Mouse (Mus musculus) heart, embryonic 12.5 days (tissue): ENCODE results near the gene Urod. TPM values are rescaled to one million over a fixed set of nuclear protein-coding genes. Genes with fewer than 3 reads are reported as not detected.

Experiments used
- ATAC-seq: fragments of 200-750 bp; cut with Nextera tagmentation; 2 replicates; pipeline ENCODE4 v1.8.0; 2017; ENCODE audit warnings: moderate TSS enrichment, moderate library complexity; ENCODE audit not compliant: insufficient number of reproducible peaks, low FRiP score
- H3K27ac ChIP-seq: fragments of 300-500 bp; sonication (generic); 2 replicates; pipeline ENCODE4 v1.5.1; 2016; ENCODE audit warnings: mild to moderate bottlenecking, moderate library complexity; ENCODE audit not compliant: poor library complexity, severe bottlenecking
- H3K27me3 ChIP-seq: fragments of 300-500 bp; sonication (generic); replicated peaks from 2 replicates; pipeline ENCODE4 v1.6.1; 2016; ENCODE audit warnings: mild to moderate bottlenecking, moderate library complexity
- H3K36me3 ChIP-seq: fragments of 300-500 bp; sonication (generic); 2 replicates; pipeline ENCODE4 v1.6.1; 2016; ENCODE audit warnings: mild to moderate bottlenecking, moderate library complexity
- H3K4me1 ChIP-seq: fragments of 300-500 bp; sonication (generic); replicated peaks from 2 replicates; pipeline ENCODE4 v1.6.1; 2016; ENCODE audit warnings: mild to moderate bottlenecking
- H3K4me2 ChIP-seq: fragments of 300-500 bp; sonication (generic); 2 replicates; pipeline ENCODE4 v1.6.1; 2016; ENCODE audit warnings: mild to moderate bottlenecking, moderate library complexity
- H3K4me3 ChIP-seq: fragments of 300-500 bp; sonication (generic); 2 replicates; pipeline ENCODE4 v1.5.1; 2016; ENCODE audit warnings: mild to moderate bottlenecking
- H3K9ac ChIP-seq: fragments of 300-500 bp; sonication (generic); 2 replicates; pipeline ENCODE4 v1.6.1; 2016; ENCODE audit warnings: mild to moderate bottlenecking, moderate library complexity
- H3K9me3 ChIP-seq: fragments of 300-500 bp; sonication (generic); replicated peaks from 2 replicates; pipeline ENCODE4 v1.6.1; 2016; ENCODE audit warnings: mild to moderate bottlenecking, moderate library complexity
- WGBS: fragments of 180-500 bp; shearing (Covaris S2); methylation state at CpG from one replicate; pipeline ENCODE4 v1.1.7; 2016; 5-methylcytosine and 5-hydroxymethylcytosine counted together
- polyA plus RNA-seq: library from polyadenylated mRNA; unstranded; fragments of >200 nt; fragmentation: Nextera tagmentation; extraction: Ambion mirVana; gene quantifications from 2 replicates; pipeline ENCODE4 v1.2.1, GENCODE M21; 2016

Gene Urod
- polyA plus RNA-seq: 90.9 and 92.2 TPM in 2 replicates

DNA sequence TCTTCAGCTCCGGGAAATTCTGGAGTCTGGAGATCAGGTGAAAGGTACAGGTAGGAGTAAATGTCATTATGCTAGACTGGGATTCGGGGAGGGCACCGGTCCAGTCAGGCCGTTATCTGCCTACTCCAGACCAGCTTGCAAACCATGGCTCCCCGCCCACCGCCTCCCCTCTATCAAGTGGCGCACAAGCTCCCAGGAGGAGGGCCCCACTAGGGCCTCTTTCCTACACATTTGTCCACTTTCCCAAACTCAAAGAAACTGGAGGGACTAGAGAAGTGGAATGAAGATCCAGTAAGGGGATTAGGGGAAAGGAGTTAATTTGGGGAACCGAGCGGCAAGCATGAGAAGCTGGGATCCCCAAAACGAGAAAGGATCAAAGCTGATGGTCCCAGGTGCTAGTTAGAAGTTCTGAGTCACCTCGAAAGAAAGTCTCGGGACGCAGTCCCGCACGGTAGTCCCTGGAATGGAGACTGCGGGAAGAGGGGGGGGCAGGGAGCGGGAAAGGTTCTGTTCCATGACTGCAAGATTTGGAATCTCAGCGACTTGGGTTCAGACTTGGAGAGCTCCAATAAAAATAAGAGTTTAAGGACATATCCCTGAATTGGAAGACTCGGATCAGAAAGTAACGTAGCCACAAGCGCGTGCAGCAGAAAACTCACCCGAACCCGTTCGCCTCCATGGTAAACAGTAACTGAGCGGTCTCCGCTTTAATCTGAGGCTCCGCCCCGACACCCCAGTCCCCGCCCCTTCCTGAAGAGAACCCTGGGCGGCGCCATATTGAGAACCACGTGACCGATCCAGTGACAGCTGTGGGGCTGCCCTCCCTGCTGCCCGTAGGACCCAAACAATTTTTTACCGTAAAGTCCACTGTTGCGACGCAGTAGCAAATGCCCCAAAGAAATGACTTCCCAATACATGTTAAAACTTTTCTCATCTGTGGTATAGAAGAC is at the start of gene Urod:
Gene Urod (minus strand): TSS at position 742 of the 950 bp plus-strand sequence.
- Histone ChIP-seq H3K36me3 (peaks cover 30% of the 10 kb centered on the region), H3K4me3 (peak within 1 kb of the TSS; percentile 87), H3K27me3 (no peaks in the 10 kb centered on the region), H3K4me1 (peaks cover 22% of the 10 kb centered on the region), H3K4me2 (peak within 1 kb of the TSS; percentile 97), H3K9me3 (no peaks in the 10 kb centered on the region), H3K9ac (peak within 1 kb of the TSS; percentile 85), H3K27ac (peak within 1 kb of the TSS; percentile 77)
- WGBS: 1% methylated on average over 38 of the region's 38 CpGs
- peak; percentile 94 for ATAC-seq

DNA sequence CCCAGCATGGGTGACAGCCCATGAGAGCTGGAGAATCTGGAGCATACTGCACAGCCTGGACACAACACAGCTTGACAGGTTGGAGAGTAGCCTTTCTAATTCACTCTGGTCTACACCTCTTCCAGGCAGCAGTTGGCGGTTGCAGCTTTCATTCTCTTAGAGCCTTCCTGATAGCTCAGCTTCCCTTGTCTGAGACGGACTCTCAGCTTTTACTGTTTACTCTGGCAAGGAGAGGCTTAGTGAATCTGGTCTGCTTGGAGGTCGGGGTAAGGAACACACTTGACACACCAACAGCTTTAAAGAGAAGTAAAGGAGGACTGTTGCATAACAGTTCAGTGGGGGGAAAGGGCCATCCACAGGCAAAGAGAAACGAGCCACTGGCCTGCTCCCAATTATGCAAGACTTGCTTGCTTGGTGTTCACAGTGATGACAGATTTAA is 47.1 kb upstream of the Urod start:
- H3K9ac ChIP-seq: no peak overlapping the region
- H3K4me3 ChIP-seq: no peak overlapping the region
- peak; percentile 36; the same call in 1 of the 2 replicates for ATAC-seq
- H3K27ac ChIP-seq: no peak overlapping the region
- no peaks in the 10 kb centered on the region for H3K9me3 ChIP-seq
- H3K36me3 ChIP-seq: peaks cover 13% of the 10 kb centered on the region; the same call in 1 of the 2 replicates
- WGBS: 43% methylated on average over 4 of the region's 4 CpGs
- no peaks in the 10 kb centered on the region for H3K27me3 ChIP-seq
- 0 out of 2 replicates have a peak, but pooled peaks cover 8% of the 10 kb centered on the region for H3K4me1 ChIP-seq
- no peak overlapping the region for H3K4me2 ChIP-seq

DNA sequence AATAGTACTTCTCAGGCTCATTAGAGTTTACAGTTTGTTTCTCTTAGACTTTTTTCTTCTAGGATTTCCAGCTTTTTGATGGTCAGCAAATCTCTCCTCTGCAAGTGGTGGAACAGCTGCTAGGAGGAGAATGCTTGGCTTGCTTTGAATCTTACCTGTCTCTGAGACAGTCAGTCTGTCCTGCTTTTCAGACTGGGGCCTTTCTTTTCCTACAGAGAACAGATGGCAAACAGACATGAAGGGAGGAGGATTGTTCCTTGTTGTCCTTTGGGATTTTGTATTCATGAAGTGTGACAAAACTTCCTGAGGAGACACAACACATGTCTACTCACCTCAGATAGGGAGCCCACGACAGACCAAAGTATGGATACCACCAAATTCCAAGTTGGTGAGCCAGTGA is 46.6 kb upstream of the Urod start:
- Histone ChIP-seq H3K4me1 (0 out of 2 replicates have a peak, but pooled peaks cover 8% of the 10 kb centered on the region), H3K27ac (no peak overlapping the region), H3K4me3 (no peak overlapping the region), H3K9ac (no peak overlapping the region), H3K4me2 (no peak overlapping the region), H3K9me3 (no peaks in the 10 kb centered on the region), H3K27me3 (no peaks in the 10 kb centered on the region), H3K36me3 (peaks cover 8% of the 10 kb centered on the region)
- WGBS: 45% methylated on average over 1 of the region's 1 CpGs
- ATAC-seq: no peak

GRCm38 (mm10) chr4:117039925-117040687 is 45.9 kb upstream of the Urod start:
- Histone ChIP-seq H3K4me1 (peaks cover 8% of the 10 kb centered on the region; the same call in 1 of the 2 replicates), H3K36me3 (peaks cover 5% of the 10 kb centered on the region), H3K9me3 (no peaks in the 10 kb centered on the region), H3K4me2 (no peak overlapping the region), H3K27me3 (no peaks in the 10 kb centered on the region), H3K27ac (peak overlapping the region; percentile 51; the same call in 1 of the 2 replicates), H3K4me3 (no peak overlapping the region), H3K9ac (no peak overlapping the region)
- no peak for ATAC-seq
- 68% methylated on average over 9 of the region's 9 CpGs for WGBS

GRCm38 (mm10) chr4:117031105-117031504 is 36.9 kb upstream of the Urod start:
- 90% methylated on average over 1 of the region's 1 CpGs for WGBS
- Histone ChIP-seq H3K27me3 (no peaks in the 10 kb centered on the region), H3K36me3 (peaks cover 29% of the 10 kb centered on the region), H3K4me1 (no peaks in the 10 kb centered on the region; the same call in none of the 2 replicates), H3K4me2 (no peak overlapping the region), H3K9me3 (no peaks in the 10 kb centered on the region), H3K4me3 (no peak overlapping the region), H3K27ac (no peak overlapping the region), H3K9ac (no peak overlapping the region)
- no peak for ATAC-seq

DNA sequence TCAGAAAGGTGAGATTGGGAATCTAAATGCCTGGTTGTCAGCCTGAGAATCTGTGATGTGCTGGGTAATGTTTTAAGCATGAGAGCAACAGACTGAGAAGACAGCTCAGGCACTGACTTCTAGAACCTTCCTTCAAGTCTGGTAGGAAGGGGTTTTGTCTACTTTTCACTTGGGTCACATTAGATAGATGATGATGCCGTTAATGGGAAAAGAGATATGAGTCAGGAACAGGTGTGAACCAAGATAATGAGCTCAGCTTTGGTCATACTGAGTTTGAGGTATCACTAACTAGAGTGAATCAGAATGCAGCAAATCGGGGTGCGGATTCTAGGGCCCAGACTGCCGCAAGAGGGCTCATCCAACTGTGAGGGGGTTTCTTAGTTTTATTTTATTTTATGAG is 29.3 kb upstream of the Urod start:
- Histone ChIP-seq H3K9me3 (no peaks in the 10 kb centered on the region), H3K36me3 (peaks cover 27% of the 10 kb centered on the region), H3K27me3 (no peaks in the 10 kb centered on the region), H3K4me1 (peaks cover 6% of the 10 kb centered on the region), H3K9ac (no peak overlapping the region), H3K4me3 (no peak overlapping the region), H3K4me2 (no peak overlapping the region), H3K27ac (no peak overlapping the region)
- 88% methylated on average over 4 of the region's 4 CpGs for WGBS
- no peak for ATAC-seq

DNA sequence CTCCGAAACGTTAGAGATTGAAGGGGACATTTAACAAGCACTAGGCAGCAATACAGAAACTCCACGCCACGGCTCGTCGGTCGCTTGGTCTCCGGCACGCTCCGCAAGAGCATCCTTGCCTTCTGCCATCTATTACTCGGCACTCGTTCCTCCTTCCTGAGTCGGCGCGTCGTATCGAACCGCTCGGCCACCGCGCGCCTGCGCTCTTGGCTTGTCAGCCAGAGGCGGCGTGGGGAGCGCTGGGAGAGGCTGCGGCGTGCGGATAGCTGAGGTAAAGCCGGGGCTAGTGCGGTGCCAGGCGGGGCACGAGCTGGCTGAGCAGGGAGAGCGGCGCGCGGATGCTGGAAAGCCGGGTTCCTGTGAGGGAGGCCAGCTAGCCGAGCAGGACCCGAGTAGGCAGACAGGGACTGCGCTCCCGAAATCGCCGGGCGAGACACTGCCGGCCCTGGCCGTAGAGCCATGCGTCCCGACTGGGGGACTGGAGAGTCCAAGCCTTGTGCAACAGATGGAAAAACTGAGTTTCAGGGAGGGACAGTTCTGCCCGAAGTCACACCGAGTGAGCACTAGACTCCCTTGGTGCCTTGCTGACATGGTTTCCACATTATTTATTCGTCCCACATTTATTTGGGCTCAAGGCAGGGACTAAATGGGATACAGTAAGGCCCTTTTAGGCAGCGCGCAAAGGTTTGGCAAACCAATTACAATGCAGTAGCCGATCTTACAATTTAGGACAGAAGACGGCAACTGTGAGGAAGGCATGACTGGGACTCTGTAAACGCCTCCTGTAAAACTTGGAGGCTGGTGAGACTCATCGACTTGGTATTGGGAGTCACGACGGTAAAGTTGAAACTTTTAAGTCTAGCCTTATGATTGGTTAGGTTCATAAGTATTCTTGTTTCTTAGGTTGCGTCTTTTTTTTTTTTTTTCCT is 25.3 kb upstream of the Urod start, which contains the start of gene Eif2b3:
Gene Eif2b3 (plus strand): TSS at position 197 of the 929 bp plus-strand sequence.
- H3K27me3 ChIP-seq: no peaks in the 10 kb centered on the region
- WGBS: 1% methylated on average over 61 of the region's 61 CpGs

DNA sequence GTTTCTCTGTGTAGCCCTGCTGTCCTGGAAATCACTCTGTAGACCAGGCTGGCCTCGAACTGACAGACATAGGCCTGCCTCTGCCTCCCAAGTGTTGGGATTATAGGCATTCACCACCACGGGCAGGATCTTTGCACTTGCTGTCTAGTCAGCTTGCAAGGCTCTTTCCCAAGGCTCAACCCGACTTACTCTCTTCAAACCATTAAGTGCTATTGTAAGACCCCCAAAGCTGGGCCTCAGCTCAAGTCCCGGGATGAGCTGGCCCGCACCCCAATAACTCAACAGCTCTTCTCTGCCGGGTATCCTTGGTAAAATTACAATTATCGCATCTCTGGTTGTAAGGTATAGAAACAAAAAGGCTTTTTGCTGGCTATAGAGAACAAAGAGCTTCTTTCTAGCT is 24.1 kb upstream of the Urod start:
- Histone ChIP-seq H3K4me1 (peaks cover 6% of the 10 kb centered on the region), H3K36me3 (peaks cover 13% of the 10 kb centered on the region), H3K4me2 (no peak overlapping the region), H3K27ac (no peak overlapping the region), H3K9ac (no peak overlapping the region), H3K9me3 (no peaks in the 10 kb centered on the region), H3K27me3 (no peaks in the 10 kb centered on the region), H3K4me3 (no peak overlapping the region)
- ATAC-seq: no peak
- 84% methylated on average over 7 of the region's 7 CpGs for WGBS

More for the DNA sequence above, 25.3 kb upstream of the Urod start, which contains the start of gene Eif2b3:
- Histone ChIP-seq H3K4me2 (peak within 1 kb of the TSS; percentile 83), H3K27ac (peak within 1 kb of the TSS; percentile 26; the same call in 1 of the 2 replicates), H3K9ac (peak within 1 kb of the TSS; percentile 93), H3K4me3 (peak within 1 kb of the TSS; percentile 99), H3K36me3 (peaks cover 18% of the 10 kb centered on the region), H3K4me1 (peaks cover 6% of the 10 kb centered on the region), H3K9me3 (no peaks in the 10 kb centered on the region)
- ATAC-seq: peak; percentile 94

- 90% methylated on average over 2 of the region's 2 CpGs for WGBS
- no peak for ATAC-seq
- no peaks in the 10 kb centered on the region for H3K9me3 ChIP-seq
Observed at GRCm38 (mm10) chr4:117017738-117018137, 23.5 kb upstream of the Urod start.

GRCm38 (mm10) chr4:117014901-117015415 is 20.7 kb upstream of the Urod start:
- Histone ChIP-seq H3K36me3 (no peaks in the 10 kb centered on the region), H3K9ac (no peak overlapping the region), H3K4me3 (no peak overlapping the region), H3K27me3 (no peaks in the 10 kb centered on the region), H3K4me1 (no peaks in the 10 kb centered on the region), H3K4me2 (no peak overlapping the region), H3K27ac (no peak overlapping the region), H3K9me3 (no peaks in the 10 kb centered on the region)
- 53% methylated on average over 4 of the region's 4 CpGs for WGBS
- no peak for ATAC-seq

More at GRCm38 (mm10) chr4:117017738-117018137, 23.5 kb upstream of the Urod start:
- no peaks in the 10 kb centered on the region for H3K27me3 ChIP-seq
- H3K4me3 ChIP-seq: no peak overlapping the region
- H3K27ac ChIP-seq: no peak overlapping the region
- H3K36me3 ChIP-seq: peaks cover 7% of the 10 kb centered on the region
- H3K4me1 ChIP-seq: peaks cover 6% of the 10 kb centered on the region
- H3K9ac ChIP-seq: no peak overlapping the region
- no peak overlapping the region for H3K4me2 ChIP-seq
